Mouse (Mus musculus) frontal cortex, postnatal 36 days (tissue): ENCODE results near the gene Ezh1.

Experiments
- DNase-seq, 2 experiments: peaks; one replicate each; pipeline ENCODE4 v3.0.0; 2022; ENCODE audit warnings: low spot score in 2 of 2

Ezh1 gene

GRCm38 (mm10) chr11:101180846-101181740, 45.2 kb downstream of the Ezh1 start:
- DNase-seq = no peak

GRCm38 (mm10) chr11:101180261-101180660, 46.0 kb downstream of the Ezh1 start:
- no peak for DNase-seq

- DNase-seq = no peak
Observed at GRCm38 (mm10) chr11:101179306-101179705, 47.0 kb downstream of the Ezh1 start.

- no peak for DNase-seq
Observed at GRCm38 (mm10) chr11:101178061-101179058, 47.9 kb downstream of the Ezh1 start.

- peak in 1 of 2 experiments; percentile 77 for DNase-seq
Observed at GRCm38 (mm10) chr11:101176933-101177773, 49.1 kb downstream of the Ezh1 start.

- DNase-seq = peak in 1 of 2 experiments; percentile 66
Observed at GRCm38 (mm10) chr11:101176117-101176691, 50.1 kb downstream of the Ezh1 start.

GRCm38 (mm10) chr11:101175636-101176116, 50.6 kb downstream of the Ezh1 start:
- peak in 1 of 2 experiments; percentile 63 for DNase-seq

GRCm38 (mm10) chr11:101174851-101175628, 51.2 kb downstream of the Ezh1 start, which contains the start of gene Ccr10:
Gene Ccr10, minus strand, starts transcription at chr11:101175443.
- DNase-seq = no peak

GRCm38 (mm10) chr11:101174389-101174745, 51.9 kb downstream of the Ezh1 start:
- DNase-seq = no peak

GRCm38 (mm10) chr11:101173631-101174388, 52.5 kb downstream of the Ezh1 start:
- peak in 1 of 2 experiments; percentile 61 for DNase-seq

- DNase-seq = no peak
Observed at GRCm38 (mm10) chr11:101173112-101173511, 53.2 kb downstream of the Ezh1 start.

GRCm38 (mm10) chr11:101172434-101172815, 53.8 kb downstream of the Ezh1 start:
- DNase-seq = no peak

- peak; percentile 77 to 78 for DNase-seq
Observed at GRCm38 (mm10) chr11:101171721-101172433, 54.4 kb downstream of the Ezh1 start.

- DNase-seq = peak; percentile 93 to 95
Observed at GRCm38 (mm10) chr11:101170811-101171610, 55.3 kb downstream of the Ezh1 start, which contains the start of gene Plekhh3. Gene Plekhh3, minus strand, starts transcription at chr11:101171351.

- no peak for DNase-seq
Observed at GRCm38 (mm10) chr11:101170354-101170810, 55.9 kb downstream of the Ezh1 start, which contains the start of gene Cntnap1. Gene Cntnap1, plus strand, starts transcription at chr11:101170523.

- DNase-seq = no peak
Observed at GRCm38 (mm10) chr11:101169301-101170107, 56.8 kb downstream of the Ezh1 start.
